Mouse (Mus musculus): ENCODE results near the gene 0610040J01Rik.

The 0610040J01Rik gene

DNA sequence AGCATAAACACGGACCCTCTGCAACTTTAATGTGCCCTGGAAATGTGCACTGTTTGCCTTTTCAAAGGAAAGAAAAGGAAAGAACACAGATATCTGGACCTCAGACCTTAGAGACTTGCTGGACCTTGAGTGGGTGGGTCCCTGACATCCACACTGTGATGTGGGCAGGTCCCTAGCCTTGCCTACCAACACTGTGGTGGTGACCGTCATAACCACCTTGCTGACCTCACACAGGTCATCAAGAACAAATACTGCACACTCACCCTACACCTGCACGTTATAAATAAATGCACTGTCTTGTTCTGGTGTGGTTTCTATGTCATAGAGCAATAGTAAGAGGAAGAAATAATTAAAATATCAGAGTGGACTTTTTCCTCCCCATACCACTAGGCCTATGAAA lies 91.2 kb downstream of the 0610040J01Rik start:
- no peak for DNase-seq (ENCODE audit: low spot score)

DNA sequence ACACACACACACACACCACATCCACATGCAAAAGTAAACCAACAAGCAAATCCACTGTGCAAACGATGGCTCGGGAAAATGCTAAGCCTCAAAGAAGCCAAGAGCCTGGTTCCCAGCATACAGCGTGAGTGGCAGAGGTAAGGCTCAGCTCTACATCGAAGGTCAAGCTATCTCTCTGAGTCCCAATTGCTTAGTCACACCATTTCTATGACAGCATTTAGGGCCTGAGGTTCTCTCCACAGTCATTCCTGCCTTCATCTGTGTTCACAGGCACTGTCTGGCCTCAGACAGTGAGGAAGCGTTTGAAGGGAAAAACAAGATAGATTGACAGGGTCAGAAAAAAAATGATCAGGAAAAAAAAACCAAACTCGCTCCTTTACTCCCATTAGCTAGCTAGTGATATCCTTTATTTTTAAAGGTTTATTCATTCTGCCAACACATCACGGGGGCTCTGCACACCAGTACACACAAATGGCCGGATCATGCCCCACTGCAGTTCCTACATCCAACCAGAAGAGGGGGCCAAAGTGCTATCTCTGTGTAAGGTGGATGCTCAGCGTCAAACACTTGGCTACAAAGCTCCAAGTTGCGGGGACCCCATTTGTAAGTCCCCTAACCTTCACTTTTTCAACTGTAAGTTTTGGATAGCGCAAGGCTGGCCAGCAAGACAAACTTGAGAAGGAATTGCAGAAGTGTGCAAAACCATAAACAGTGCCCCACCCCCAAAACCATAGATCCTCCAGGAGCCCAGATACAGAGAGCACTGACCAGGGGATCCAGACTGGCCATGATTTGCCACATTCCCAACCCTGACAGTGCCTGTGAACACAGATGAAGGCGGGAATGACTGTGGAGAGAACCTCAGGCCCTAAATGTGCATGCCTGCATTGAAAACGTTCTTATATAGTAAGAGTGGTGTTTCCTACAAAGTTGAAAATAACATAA lies 94.3 kb downstream of the 0610040J01Rik start:
- peak; percentile 87 for DNase-seq (ENCODE audit: low spot score)

DNA sequence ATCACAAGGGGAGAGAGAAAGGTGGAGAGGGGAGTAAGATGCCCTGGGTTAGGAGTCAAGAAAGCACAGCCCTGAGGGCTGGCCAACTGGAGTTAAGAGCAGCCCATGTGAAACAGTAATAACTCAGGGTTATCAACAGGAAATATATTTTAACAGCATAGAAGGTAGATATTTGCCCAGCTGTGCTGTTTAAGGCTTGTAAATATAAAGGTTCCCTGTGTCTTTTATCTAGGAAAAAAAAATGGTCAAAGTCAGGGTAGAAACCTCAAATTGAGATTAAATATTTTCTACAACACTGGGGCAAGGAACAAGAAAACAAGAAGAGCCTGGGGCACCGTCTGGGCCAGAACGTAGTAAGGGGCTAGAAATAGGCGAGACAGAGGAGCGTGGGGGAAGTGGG lies 95.3 kb downstream of the 0610040J01Rik start:
- no peak for DNase-seq (ENCODE audit: low spot score)

DNA sequence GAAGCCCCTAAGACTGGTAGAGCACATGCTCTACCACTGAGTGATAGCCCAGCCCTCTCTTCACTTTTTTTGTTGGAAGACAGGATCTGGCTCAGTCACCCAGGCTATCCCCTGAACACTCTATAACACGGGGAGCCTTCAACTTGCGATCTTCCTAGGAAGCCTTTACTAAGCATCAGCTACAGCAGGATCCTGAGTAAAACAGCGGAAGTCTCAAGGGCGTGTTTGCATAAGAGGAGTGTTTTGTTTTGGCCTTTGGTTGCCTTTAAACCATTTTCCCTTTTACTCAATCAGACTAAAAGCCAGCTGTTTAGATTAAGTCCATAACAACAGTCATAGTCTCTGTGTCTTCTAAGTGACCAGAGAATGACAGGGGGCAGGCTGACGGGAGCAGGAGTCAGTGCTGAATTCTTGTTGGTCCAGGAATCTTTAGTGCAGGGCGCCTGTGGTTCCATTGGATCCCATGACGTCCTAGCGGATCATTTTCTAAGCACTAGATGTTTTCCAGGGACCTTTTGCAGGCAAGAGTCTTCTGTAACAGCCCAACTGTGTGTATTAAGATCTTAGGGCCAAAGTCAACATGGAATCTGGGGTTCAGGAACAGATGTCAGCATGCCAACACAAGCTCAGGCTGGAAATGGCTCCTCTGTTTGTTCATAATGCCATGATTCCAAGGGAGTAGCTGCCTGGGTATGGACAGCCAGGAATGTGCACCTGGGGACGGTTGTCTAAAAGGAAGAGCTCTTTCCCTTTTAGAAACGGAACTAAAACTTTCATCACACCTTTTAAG lies 98.2 kb downstream of the 0610040J01Rik start:
- DNase-seq (ENCODE audit: low spot score), result no peak

DNA sequence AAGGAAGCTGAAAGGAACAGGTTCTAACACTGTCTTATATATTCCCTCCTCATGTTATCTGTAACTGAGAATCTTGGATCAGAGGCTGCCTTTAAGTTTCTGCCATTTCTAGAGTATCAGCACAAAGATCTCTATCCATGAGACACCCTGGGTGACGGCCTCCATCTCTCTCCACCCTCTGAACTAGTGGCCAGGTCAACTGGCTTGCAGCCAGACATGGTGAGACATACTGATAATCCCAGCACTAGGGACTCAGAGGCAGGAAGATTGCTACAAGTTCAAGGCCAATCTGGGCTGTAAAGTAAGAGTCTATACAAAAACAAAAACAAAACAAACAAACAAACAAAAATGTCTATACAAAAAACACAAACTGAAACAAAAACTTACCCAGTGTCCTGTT lies 102.7 kb downstream of the 0610040J01Rik start:
- DNase-seq (ENCODE audit: low spot score), result no peak

DNA sequence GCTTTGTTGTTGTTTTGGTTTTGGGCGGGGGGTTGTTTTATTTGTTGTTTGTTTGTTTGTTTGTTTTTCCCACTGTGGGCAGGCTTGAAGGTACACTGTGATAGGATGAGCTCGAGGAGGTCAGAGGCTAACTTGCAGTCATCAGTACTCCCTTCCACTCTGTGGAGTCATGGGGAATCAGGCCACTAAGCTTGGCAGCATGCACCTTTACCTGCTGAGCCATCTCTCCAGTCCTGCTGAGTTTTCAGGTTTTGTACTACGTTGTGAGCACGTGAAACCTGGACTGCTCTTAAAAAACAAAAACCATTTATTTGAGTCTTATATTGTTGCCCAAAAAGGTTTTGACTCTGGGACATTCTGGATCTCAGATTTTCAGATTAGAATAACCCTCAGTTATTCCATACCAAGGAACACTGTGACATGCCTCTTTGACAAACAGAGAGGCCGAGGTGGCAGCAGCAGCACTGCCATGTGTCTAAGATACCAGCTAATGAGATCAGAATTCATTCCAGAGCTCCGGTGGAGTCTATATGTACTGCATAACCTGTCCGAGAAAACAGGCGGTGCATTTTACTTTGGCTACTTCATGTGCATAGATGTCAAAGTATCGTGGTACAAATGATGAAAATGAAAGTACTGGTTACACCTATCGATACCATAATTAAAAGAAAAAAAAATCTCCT lies 104.4 kb downstream of the 0610040J01Rik start:
- no peak for DNase-seq (ENCODE audit: low spot score)

DNA sequence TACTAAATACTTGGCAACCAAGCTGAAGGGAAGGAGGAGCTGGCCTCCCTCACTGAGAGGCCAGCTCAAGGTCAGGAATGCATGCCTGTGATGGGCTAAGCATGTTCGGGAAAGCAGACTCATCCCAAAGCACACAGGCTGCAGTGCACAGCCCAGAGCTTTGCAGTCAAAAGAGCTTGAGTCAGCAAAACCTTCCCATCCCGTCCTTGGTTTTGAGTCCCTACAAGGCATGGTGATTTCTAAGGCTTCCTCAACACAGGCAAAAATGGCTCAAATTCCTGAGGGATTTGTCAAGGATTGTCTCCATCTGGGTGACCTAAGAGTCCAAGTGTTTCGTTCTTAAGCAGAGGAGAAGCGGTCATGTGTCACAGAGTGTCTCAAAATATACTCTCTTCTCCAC lies 106.0 kb downstream of the 0610040J01Rik start:
- no peak for DNase-seq (ENCODE audit: low spot score)

DNA sequence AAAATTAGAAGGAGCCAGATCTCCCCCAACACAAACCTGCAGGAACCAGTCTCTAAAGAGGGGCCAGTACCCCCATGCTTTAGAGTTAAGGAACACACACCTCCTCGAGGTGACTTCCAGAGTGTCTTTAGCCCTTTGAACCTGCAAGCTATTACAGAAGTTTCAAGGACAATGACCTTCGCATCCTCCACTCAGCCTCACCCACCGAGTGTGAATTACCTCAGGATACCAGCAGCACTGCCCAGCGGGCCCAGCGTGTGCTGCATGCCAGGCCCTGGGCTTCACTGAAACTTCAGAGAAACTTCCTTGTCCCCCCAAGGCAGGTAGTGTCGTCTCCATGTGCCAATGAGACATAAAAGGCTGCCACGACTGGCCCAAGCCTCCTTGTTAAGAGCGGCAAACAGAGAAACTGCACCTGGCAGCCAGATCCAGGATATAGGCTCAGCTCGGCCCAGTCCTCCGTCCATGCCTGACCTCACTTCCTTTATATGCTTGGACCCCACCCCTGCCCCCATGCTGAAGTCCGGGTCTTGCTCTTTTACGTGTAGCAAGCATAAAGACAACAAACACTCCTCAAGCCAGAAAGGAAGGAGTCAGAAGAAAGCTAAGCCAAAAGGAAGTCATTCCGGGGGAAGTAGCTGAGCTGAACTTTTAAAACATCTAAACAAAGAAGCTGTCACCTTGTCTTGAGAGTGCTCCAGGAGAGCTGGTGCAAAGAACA lies 111.3 kb downstream of the 0610040J01Rik start:
- DNase-seq (ENCODE audit: low spot score), result no peak

DNA sequence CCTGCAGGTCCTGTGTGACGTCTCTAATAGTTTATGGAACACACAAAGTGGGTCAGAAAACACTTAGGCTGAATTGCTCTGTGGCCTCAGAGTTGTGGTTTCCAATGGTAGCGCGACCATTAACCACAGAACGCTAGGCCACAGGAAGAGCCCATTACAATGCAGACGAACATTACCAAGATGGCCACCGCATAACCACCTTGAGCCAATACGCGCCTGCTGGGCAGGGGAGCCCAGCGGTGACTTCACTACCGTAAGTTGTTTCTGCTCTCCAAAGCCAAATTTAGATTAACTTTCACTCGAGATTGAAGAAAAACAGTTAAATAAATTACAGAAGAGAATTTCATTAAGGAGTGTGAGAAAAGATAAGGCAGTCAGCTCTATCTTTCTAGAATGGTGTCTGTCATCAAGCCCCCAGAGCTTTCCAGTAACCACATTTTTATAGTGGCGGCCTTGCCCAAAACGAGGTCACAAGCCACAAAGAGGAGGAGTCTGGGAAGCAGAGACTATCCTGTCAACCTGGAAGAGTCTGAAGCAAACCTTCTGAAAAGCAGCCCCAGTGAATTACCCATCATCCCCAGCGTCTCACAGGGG lies 113.0 kb downstream of the 0610040J01Rik start:
- no peak for DNase-seq (ENCODE audit: low spot score)

DNA sequence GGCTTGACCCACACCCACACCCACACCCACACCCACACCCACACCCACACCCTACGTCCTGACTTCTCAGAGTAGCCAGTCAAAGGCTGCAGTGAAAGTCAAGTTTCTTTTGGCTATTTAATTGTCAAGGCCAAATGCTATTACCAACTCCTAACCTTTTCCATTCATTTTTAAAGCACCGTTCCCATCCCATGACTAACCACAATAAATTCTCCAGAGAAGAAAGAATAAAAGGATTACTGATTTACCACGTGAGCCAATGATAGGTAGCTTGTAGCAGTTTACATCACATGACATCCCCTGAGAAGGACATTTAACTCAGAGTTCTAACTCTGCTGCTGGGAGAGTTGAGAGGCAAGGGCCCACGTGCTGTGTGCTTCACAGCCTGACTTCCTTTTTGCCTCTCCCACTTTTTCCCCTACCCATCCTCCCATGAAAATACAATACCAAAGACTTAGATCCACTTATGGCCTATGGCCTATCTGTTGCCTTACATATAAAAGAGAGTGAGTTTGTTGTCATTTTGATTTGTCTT lies 118.7 kb downstream of the 0610040J01Rik start:
- DNase-seq (ENCODE audit: low spot score), result no peak

DNA sequence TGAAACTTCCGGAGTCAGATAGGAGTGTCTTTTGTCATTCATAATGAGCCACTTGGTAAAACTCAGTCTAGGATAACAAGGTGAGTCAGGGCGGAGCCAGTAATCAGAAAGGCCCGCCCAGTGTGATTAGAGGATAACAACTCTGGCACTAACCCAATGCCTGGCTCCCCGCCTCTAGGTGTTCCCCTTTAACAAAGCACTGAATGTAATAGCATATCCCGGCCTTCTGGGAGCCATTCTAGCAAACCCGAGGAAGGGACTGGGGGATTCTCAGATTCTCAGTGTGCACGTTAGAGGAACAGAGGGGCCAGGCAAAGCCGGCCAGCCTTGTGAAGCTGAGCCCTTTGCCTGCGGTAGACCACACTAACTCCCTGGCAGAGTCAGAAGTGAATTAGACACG lies 120.7 kb downstream of the 0610040J01Rik start:
- no peak for DNase-seq (ENCODE audit: low spot score)

DNA sequence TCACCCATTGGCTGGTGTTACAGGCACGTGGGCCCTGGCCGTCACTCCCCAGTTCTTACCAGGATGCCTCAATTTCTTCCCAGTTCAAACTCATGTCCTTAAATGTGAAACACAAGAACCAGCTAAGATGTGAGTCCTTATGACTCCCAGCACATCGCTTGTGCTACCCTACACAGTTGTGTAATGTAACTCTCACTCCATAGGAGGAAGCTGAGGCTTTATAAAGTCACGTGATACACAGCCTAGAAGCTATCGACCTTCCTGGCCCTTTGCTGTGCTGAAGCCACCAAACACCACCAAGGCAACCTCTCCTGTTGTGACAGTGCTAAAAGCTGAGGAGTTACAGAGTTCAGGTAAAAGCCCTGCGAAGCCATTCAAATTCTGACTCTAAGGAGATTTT lies 123.4 kb downstream of the 0610040J01Rik start:
- DNase-seq (ENCODE audit: low spot score), result no peak

DNA sequence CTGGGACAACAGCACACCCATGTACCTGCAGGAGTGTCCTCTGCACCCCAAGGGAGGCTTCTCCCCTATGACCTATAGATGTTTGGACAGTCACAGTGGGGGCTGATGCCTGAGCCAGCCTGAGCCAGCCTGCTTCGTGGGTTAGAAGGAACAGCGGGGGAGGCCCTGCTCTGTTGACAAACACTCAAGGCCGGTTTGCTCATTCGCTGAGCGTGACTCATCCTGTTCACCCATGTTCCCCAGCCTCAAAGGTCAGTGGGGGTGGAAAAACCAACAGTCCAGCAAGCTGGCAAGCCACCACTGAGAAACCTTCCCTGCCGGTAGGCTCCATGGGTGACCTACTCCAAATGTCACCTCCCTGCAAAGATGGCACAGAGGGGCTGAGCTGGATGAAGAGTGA lies 124.6 kb downstream of the 0610040J01Rik start:
- DNase-seq (ENCODE audit: low spot score), result peak; percentile 47

DNA sequence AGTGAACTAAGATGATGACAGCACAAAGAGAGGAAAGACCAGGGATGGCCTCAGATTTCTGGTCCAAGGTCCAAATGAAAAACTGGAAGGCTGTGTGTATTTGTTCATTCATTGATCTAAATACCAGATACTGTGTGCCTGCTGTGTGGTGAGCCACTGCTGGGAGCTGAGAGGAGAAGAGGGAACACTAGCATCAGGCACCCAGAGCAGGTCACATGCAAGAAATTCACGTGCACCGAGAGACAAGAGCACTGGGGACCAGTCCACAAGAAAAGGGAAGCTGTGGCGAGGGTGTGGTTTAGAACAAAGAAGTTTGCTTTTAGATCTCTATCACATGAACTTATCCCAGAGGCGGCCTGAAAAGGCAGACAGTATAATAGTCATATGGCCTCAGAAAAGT lies 126.4 kb downstream of the 0610040J01Rik start:
- DNase-seq (ENCODE audit: low spot score), result no peak

DNA sequence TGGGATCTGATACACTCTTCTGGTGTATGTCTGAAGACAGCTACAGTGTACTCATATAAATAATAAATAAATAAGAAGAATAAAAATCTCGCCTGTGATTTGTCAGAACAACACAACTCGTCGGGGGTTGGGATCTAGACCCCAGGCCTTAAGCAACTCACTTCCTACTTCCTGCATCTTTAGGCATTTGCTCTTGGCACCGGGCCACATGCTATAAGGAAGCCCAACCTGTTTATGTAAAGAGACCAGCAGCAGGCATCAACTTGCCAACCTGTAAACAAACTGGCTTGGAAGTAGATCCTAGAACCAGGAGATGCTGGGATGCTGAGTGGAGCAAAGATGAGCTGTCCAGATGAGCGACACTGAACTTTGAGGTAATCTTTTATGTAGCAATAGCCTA lies 129.7 kb downstream of the 0610040J01Rik start:
- no peak for DNase-seq (ENCODE audit: low spot score)

DNA sequence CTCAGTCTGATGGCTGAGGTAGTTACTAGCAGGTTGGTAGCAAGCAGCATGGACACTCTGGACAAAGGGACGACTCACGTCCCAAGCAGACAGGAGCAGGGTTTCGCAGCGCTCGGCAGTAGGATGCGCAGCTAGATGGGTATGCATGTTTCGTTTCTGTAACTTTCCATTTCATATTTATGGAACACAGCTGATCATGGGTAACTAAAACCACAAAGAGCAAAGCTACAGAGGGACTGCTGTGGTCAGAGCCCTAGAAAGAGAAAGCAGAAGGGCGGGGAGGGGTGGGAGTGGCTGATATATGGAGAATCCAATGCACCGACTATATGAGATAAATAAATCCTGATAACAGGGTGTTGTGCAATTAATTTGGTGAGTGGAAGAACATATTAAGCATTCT lies 131.1 kb downstream of the 0610040J01Rik start:
- no peak for DNase-seq (ENCODE audit: low spot score)

DNA sequence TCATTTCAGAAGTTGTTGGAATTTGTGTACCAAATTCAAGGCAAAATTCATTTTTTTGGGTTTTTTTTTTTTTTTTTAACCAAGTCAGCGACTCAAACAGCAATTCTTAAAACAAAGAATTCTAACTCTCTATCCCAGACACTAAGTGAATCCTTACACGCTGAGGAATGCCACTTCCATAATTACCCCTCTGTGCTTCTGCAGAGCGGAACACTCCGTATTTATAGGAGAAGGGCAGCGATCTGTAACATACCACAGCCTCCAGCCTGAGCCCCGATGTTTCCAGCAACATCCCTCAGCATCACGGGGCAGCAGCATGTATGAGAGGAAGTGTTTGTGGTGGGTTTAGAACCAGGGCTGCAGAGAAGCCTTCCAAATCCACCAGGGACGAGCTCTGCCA lies 135.4 kb downstream of the 0610040J01Rik start:
- no peak for DNase-seq (ENCODE audit: low spot score)

DNA sequence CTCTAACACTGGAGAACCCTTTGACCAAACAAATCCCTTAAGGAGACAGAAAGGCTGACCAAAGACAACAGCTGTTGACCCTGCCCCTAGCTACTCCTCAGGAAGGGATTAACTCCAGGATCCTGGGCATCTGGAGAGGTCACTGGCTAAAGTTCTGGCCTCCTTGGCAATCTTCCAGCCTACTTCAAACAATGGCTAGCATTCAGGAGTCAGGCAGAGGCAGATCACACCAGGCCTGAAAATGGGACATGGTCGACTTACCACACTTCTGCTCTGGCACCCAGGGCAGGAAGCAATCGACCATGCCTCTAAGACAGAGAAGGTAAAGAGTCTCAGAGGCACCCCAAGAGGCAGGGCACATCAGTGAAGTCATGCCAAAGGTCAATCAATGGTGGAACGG lies 137.0 kb downstream of the 0610040J01Rik start:
- no peak for DNase-seq (ENCODE audit: low spot score)
